Mouse (Mus musculus) telencephalon, adult 2 months (tissue): ENCODE data around the gene Frmd4b.

Experiments used
- DNase-seq: peaks from one replicate; pipeline ENCODE4 v3.0.0-alpha.2; 2011; ENCODE audit warnings: low read depth, low spot score

Frmd4b gene

DNA sequence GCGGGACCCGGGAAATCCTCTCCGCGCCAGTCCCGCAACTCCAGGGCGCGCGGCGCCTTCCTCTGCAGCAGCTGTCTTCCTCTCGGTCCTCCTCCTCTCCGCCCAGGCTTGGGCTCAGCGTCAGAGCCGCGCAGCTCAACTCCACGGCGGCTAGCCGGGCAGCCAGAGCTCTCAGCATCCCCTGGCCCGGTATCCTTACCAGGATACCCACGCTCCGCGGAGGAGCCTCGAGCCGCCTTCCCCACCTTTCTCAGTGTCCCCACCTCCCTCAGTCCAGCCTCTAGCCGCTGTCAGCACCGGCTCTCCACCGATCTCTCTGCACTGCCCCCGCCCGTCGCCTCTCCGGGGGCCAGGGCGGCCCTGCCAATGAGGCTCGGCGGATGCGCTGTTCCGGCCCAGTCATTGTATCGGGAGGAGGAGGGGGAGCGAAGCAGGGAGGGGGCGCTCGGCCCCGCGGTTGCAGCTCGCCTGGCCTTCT is at the start of gene Frmd4b:
Gene Frmd4b (minus strand): TSS at position 276 of the 478 bp plus-strand sequence.
- peak; percentile 39 for DNase-seq

DNA sequence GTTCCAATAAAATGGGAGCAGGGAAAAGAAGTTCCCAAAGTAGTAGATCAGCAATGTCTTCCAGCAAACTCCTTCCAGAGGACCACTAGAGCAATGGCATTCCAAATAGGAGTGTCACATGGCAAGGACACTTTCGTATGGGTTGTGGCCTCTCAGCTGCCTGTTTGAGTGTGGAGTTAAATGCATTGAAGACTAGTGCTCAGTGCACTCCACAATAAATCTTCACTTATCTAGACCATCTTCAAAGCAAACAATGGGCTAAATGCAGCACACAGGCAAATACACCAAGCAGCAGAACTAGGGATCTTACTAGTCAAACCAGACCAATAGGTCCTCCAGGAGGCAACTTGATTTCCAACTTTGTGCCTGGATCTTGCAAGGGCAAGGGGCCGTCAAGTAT is 49.1 kb upstream of the Frmd4b start:
- no peak for DNase-seq

DNA sequence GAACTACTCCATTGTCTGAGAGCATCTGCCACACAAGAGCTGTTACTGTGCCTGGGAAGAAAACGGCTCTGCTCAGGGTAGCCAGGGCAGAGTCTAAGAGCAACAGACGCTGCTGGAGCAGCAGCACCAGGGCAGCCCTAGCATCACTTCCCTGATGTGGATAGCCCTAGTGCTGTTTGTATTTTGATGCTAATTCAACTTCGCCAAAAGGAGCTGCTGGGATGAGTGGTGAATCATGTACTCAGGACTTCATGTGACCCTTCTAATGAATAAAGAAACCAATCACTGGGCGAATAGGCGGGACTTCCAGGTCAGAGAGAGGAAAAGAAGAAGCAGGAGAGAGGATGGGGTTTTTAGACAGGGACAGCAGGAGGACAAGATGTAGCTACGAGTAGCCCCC is 41.6 kb upstream of the Frmd4b start:
- no peak for DNase-seq

DNA sequence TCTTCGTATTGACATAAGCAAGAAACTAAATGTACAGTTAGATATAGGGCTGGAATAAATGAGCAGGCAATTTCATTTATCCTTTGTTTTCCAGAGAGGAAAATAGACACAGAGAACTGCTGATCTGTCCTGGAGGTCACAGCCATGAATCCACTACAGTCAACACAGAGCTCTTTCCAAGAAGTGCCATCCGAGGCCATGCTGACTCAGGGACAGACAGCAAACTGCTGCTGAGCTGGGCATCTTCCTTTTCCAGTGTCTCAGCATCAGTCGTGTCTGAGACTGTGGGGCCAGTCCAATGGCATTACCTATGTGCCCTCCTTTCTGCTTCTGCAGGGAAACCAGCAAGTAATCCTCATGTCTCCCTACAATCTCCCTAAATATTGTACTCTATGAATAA is 38.6 kb upstream of the Frmd4b start:
- no peak for DNase-seq

DNA sequence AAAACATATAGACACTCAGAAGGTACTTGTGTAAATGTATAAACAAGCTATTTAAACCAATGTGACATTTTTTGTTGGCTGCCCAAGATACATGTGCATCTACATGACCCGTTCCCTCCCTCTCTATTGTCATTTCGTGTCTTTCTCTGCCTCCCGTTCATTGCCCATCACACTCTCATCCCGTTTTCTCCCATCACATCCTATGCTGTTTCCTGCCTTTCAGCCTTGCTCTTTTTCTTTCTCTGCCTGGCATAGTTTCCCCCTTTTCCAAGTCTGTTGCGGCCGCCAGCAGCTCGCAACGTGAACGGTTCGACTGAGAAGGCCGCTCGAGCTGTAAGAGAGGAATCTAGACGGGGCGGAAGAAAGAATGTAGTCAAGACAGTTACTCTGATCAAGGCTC is 30.2 kb upstream of the Frmd4b start:
- no peak for DNase-seq

DNA sequence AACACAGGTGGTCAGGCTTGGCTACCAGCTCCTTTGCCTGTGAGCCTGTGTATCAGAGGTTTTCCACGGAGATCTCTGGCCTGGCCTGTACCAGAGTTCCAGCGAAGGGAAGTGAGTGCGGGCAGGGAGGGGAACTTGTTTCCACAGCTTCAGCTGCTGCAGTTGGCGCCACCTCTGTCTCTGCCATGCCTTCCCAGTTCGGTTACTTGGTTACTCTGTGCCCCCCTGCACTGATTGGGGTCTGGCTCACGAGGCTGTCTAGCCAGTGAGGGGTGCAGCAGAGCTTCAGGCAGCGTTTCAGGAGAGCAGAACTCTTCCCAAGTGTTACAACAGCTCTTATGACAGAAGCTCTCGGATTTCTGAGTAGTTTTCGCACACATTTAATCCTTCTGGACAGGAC is 6.0 kb upstream of the Frmd4b start:
- no peak for DNase-seq

DNA sequence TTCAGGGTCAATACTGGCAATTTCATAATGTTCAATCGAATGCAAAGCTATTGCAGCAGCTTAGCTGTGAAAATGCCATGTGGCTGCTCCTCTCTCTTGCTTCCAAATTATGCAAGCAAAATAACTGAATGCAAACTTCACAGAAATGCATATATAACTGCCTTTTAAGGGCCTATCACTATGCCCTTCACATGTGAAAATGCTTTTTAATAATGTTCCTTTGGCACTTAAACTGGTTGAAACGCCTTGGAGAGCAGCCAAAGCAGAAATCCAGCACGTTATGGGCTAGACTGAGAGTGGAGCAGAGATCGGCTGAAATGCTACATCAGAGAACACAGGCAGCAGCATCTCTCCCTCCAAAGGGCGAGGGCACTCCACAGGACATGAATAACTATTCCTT is 4.9 kb upstream of the Frmd4b start:
- DNase-seq = no peak

DNA sequence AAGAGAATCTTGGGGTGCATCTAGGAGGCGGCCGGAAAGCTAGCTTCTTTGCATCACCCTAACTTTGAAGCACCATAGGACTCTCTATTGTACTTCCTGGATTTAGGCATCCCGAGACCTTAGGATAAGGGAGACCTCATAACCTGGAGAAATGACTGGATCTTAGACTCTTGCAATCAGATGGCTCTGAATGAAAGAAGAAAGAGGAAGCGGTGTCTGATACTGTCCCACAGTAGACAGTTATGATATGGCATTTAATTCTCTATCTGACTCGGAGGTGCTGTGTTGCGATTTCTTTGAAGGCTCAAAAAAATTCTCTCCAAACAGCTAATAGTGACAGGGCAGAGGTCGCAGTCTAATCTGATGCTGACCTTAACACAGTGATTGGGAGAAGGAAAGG is 433 bp upstream of the Frmd4b start:
- no peak for DNase-seq

DNA sequence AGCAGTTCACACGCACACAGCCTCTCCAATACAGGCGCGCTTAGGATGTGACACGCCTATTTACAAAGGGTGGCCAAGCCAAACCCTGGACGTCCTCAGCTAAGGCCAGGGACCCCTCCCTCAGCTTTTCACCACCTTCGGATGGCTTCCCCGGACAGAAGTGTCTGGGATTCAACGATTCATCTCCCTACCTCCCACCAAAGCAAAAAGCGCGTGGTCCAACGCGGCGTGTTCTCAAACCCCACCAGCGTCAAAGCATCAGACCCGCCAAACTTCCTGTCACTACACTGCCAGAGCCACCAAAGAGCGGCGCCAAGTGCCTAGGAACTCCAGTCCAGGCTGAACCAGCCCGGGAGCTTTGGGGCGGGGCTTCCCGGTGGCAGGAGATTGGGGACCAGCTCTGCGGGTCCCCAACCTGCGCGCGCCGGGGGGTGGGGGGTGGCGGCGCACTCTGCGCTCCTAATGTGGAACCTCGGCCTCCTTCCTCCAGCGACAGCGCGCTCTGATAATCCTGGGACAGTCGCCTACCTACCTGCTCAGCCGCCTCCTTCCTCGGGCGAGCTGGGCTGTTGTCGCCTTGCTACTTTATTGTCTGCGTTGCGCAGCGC is 579 bp downstream of the Frmd4b start:
- DNase-seq = peak; percentile 8

DNA sequence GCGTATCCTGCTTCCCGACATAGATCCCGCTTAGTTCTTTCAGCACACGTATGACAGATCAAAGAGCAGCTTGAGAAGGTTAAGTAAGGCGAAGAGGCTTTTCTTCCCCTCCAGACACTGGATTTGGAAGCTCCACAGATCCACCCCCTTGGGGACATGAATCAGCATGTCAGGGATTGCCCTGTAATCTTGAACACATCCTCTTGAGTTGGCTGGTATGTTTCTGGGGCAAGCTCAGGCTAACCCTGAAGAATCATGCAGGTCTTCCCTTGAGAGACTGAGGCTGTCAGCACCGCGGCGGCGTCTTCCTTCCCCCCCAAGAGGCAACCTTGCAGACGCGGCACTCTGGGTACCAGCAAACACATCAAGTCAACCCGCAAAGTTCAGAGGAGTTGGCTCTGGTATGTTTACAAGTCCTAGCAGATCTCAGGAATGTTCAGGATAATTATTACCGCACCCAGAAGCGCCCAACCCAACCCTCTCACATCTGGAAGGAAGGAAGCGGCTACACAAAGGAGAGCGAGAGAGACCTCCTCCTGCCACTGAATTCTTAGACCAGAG is 1.4 kb downstream of the Frmd4b start:
- DNase-seq = no peak

DNA sequence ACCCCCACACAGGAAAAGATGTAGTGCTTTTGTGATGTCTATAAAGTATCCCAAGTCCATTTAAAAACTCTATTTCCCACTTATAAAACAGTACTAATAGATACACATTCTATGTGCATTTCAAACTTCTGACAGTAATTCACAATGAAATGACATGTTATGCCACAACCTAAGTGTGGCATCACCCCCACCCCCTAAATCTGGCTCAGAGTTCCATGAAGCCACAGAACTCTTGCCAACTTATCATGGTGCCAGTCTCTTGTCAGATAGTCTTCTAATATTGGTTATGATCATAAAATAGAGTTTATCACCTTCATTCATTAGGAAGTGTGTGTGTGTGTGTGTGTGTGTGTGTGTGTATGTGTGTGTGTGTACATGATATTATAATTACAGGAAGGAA is 3.2 kb downstream of the Frmd4b start:
- DNase-seq = no peak

DNA sequence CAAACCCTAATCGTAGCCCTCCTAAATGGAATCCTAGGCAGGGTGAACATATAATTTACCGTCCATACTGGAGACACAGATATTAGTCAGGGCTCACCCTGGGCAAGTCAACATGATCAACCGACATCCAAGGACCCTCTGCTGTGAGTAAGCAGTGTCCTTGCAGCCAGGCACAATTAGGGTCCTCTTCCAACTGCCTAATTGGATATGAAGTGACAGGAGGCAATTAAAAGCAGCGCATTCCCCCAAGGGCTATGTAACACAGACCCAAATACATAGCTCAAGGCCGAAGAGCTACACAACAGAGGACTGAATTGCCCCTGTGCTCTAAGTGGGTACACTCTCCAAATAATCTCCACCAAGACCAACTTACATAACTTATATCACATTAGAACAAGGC is 4.5 kb downstream of the Frmd4b start:
- DNase-seq = no peak

DNA sequence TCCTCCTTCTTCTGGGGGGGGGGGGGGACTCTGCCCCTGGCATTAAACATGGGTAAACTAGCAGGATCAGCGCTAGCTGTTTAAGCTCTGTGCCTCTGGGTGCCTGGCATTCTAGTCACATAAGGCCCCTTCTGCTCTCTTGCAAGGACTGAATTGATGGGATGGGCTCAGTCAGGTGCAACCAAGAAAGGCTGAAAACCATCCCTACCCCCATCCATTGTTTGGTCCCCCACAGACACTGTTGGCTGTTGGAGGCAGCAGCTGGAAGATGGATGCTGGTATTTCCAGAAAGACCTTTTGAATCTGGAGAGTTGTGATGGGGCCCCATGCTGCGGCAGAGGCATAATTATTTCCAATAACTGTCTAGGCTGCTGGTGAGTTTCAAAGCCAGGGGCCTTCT is 7.3 kb downstream of the Frmd4b start:
- DNase-seq = no peak

DNA sequence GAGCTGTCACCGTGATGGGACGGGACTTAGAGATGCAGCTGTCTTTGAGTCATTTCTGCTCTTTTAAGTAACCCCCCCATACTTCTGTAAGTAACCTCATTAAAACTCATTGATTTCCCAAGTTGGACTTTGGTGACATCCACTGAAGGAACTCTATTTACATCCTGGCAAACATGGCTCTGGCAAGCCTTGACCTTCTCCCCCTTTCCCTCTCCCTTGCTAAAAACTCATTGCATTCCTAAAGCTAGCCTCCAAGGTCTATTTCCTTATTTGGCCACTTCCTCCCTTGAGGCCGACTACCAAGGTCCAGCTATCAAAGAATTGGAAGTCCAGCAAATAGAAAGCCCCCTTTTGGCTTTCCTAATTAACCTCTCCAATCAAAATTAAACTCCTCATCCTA is 9.7 kb downstream of the Frmd4b start:
- DNase-seq = no peak

DNA sequence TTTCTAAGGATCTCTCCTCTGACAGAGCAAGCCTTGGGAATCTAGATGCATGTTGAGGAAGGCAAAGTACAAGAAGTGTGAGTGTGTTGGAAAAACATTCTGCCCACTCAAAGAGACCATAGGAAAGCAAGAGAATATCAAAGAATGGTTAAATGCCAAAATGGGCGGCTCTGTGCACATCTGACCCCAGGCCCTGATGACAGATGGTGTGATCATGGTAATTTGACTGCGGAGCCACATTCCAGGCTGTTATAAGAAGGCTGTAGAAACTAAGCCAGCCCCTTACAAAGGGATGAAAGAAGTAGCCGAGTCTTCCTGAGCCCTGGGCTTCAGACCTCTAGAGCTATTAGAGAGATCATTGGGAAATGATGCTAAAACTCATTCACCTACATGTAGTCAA is 22.1 kb downstream of the Frmd4b start:
- DNase-seq = no peak

DNA sequence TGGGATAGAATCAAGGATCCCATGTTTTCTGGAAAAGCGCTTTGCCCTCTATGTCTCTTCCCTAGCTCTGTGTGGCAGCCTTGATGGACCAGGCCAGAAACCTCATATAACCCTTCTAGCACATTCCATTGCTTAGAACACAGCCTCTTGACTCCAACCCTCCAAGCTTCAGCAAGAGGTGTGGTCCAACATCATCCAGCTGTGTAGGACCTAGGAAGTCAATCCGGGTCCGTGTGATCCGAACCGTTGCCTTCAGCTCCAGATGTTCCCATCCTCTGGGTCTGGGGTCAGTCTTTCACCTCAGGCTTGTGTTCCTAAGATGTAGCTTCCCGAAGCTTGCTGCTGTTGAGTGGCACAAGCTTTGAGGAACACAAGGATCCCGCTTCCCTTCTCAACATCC is 22.8 kb downstream of the Frmd4b start:
- no peak for DNase-seq

DNA sequence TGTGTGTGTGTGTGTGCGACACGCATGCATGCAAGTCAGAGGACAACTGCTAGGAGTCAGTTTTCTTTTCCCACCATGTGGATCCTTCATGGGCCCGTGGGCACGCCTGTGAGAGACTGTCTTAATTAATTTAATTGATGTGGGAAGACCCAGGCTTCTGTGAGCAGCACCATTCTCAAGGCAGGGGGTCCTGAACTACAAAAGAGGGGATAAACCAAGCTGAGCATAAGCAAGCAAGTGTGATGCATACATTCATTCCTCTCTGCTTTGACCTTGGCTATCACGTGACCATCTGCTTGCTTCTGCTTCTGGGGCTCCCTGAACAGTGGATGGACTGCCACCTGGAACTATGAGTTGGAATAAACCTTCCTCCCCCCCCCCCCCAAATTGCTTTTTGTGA is 27.1 kb downstream of the Frmd4b start:
- DNase-seq = no peak

DNA sequence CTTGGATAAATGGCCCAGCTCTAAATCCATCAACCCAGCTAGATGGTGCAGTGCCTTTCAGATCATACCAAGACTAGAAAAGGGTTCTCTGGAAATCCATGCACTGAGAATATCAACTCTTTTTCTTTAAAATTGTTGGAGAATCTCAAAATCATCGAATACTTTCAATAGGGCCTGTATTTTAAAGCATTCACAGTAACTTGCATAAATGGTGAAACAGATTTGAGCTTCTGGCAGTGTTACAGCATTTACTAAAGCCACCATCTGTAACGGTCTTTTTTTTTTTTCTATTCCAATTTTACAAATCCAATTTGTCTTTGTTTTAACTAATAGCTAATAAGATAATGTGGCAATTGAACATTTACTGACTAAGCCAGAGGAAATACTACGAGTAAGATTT is 27.8 kb downstream of the Frmd4b start:
- DNase-seq = no peak

DNA sequence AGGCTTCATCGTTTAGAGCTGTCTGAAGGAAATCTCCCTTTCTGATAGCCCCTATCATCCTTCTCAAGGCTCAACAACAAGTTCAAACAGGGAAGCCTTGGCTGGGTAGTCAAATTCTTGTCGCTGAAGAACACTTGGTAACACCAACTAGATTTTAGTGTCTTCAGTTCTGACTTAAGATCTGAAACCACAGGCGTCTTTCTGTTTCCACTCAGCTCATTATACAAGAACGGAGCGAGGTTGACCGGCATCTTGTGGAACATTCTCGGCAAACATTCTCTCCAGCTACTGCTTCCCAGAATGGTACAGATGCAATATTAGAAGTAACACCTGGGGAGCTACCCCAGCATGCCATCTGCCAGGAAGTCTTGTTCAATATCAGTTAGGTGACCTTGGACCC is 28.3 kb downstream of the Frmd4b start:
- DNase-seq = no peak

DNA sequence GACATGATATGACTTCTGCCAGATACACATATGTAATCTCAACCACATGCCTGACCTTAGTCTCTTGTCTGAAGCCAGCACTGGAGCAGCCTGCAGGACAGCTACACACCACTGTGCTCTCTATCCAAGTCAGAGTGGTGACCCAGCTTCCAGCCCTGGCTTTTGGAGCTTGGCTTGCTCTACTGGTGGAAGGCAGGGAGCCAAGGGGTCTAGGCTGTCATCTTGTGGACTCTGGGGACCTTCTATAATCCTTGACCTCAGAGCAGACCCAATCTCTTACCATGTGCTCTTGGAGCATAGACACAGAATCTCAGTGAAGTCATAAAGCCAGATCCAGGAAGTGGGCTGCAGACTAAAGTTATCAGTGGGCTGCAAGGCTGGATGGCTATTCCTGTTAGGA is 30.7 kb downstream of the Frmd4b start:
- DNase-seq = no peak

DNA sequence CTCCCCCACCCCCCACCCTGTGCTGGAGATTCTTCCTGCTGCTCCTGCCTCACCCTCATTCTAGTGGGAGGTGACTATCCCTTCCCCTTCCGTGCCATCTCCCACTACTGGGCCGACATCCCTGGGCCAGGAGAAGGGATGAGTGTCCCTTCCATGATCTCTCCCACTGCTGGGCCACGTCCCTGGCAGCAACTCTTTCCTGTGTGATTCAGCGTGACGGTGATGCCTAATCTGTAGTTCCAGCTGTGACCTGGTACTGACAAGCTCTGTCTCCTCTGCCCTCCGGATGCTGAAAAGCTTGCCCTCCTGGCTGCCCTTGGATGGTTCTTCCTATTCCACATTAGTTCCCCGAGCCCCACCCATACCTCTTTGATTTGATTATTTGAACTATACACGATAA is 31.3 kb downstream of the Frmd4b start:
- no peak for DNase-seq

DNA sequence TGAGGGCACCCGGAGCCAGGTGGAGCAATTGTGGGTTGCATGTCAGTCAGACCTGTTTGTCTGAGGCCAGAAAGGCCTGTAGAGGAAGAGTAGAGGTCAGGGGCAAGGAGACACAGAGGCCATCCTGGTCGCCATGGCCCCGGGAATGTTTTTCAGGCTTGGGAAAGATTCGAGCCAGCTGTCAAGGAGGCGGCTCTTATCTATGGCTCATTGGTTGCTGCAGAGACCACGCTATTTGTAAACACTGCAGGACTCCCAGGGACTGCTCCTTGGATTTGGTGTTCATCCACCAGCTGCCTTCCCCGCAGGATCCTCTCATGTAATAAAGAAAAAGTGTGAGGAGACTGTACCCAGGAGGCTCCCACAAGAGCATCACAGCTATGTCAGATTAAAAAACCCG is 34.6 kb downstream of the Frmd4b start:
- DNase-seq = no peak

DNA sequence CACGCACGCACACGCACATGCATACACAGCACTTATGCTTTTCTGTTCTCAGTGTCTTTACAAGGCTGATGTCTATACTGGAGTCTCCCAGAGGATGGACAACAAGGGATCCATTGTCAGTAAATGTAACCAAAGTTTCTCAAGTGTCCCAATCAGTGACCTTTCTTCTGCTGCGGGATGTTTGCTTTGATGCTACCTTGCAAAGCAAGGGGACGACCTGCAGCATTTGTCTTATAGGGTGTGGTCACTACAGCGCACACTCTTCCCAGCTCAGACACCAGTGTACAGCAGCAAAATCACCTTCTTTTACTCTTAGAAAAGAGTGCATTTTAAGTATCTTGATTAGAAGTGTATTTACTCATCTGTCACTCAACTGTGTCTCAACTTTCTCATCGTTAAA is 35.4 kb downstream of the Frmd4b start:
- no peak for DNase-seq

DNA sequence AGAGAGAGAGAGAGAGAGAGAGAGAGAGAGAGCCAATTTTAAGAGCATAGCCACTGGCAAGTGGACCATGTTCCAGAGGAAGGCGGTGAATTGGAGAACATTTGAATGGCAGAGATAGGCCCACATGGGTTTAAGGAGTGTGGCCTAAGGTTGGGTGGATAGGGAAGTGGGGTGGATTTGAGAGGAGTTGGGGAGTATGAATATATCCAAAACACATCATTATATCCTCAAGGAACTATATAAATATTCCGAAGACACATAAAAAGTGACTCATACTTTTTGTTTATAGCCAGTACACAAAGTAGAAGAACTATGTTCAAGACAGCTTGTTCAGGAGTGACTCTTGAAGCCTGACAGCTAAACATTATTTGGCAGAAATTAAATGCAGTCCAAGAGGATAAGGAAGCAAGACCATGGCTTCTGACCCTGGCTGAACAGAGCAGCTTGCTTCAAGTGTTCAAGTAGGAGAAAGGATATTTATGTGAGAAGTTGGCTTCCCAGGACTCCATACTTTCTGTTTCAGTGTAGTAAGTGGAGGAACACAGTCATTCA is 36.8 kb downstream of the Frmd4b start:
- DNase-seq = no peak
